Mouse (Mus musculus) liver, postnatal 0 days (tissue): ENCODE data around the gene Slc43a2. TPM values are rescaled to one million over a fixed set of nuclear protein-coding genes. Genes with fewer than 3 reads are reported as not detected.

Source experiments
- ATAC-seq: fragments of 200-750 bp; cut with Nextera tagmentation; 2 replicates; pipeline ENCODE4 v1.8.0; 2017; ENCODE audit warnings: mild to moderate bottlenecking, moderate library complexity
- DNase-seq: peaks from one replicate; pipeline ENCODE4 v3.0.0-alpha.2; 2016
- H3K27ac ChIP-seq: fragments of 300-500 bp; sonication (generic); 2 replicates; pipeline ENCODE4 v1.5.1; 2014; ENCODE audit warnings: antibody characterized with exemption, moderate library complexity, mild to moderate bottlenecking, low read depth
- H3K27me3 ChIP-seq: fragments of 300-500 bp; sonication (generic); 2 replicates; pipeline ENCODE4 v1.6.1; 2014; ENCODE audit warnings: low read length, control low read depth, mixed read lengths; ENCODE audit not compliant: insufficient read depth
- H3K36me3 ChIP-seq: fragments of 300-500 bp; sonication (generic); replicated peaks from 2 replicates; pipeline ENCODE4 v1.6.1; 2014; ENCODE audit warnings: mild to moderate bottlenecking, control low read depth, low read length, moderate library complexity, mixed read lengths; ENCODE audit not compliant: insufficient read depth
- H3K4me1 ChIP-seq: fragments of 300-500 bp; sonication (generic); 2 replicates; pipeline ENCODE4 v1.6.1; 2014; ENCODE audit warnings: antibody characterized with exemption, mild to moderate bottlenecking, control low read depth; ENCODE audit not compliant: insufficient read depth
- H3K4me2 ChIP-seq: fragments of 300-500 bp; sonication (generic); 2 replicates; pipeline ENCODE4 v1.6.1; 2014; ENCODE audit warnings: low read depth, mild to moderate bottlenecking, low read length, moderate library complexity, mixed read lengths
- H3K4me3 ChIP-seq: fragments of 300-500 bp; sonication (generic); 2 replicates; pipeline ENCODE4 v1.5.1; 2014; ENCODE audit warnings: low read depth, low read length
- H3K9ac ChIP-seq: fragments of 300-500 bp; sonication (generic); replicated peaks from 2 replicates; pipeline ENCODE4 v1.6.1; 2014; ENCODE audit warnings: mild to moderate bottlenecking, moderate library complexity
- H3K9me3 ChIP-seq: fragments of 300-500 bp; sonication (generic); 2 replicates; pipeline ENCODE4 v1.6.1; 2016; ENCODE audit warnings: mild to moderate bottlenecking, control low read depth, low read length, mixed read lengths
- CTCF ChIP-seq: sonication (generic); IDR thresholded peaks from 2 replicates; pipeline ENCODE4 v1.5.1; 2016; ENCODE audit warnings: antibody characterized with exemption, low read depth
- EP300 ChIP-seq: IDR thresholded peaks from 2 replicates; pipeline ENCODE4 v1.6.1; 2016; ENCODE audit warnings: antibody characterized with exemption, low read depth, mild to moderate bottlenecking
- WGBS: fragments of 180-500 bp; shearing (Covaris S2); extraction: QIAGEN DNeasy Blood & Tissue Kit; methylation state at CpG from one replicate; pipeline ENCODE4 v1.1.7; 2014; ENCODE audit not compliant: insufficient replicate concordance; 5-methylcytosine and 5-hydroxymethylcytosine counted together
- polyA plus RNA-seq: library from polyadenylated mRNA; unstranded; fragments of >200 nt; fragmentation: Nextera tagmentation; extraction: Ambion mirVana; gene quantifications from 2 replicates; pipeline ENCODE4 v1.2.1, GENCODE M21; 2015

Gene Slc43a2
- polyA plus RNA-seq, 1 experiment from 2014 or later: 7.2 TPM

DNA sequence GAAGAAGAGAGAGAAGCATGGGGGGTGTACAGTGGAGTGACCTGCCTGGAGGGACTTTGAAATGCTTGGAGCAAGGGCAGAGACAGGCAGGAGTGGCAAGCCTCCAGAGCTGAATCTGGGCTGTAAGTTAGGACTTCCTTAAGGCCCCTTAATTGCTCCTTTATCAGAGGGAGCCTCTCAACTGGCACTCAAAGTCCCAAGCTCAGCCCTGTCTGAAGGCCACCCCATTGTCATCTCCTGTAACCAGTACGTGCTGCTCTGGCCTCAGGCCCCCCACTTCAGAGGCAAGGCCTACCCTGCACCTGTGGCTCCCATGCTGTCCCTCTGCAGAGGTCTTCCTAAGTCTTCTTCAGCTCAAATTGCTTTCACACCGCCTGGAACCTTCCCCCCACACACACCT, 52.0 kb downstream of the Slc43a2 start:
- TF ChIP-seq EP300: no peak
- TF ChIP-seq CTCF: no peak
- no peaks in the 10 kb centered on the region for H3K9me3 ChIP-seq
- no peak overlapping the region for H3K27ac ChIP-seq
- H3K9ac ChIP-seq: no peak overlapping the region
- H3K27me3 ChIP-seq: no peaks in the 10 kb centered on the region
- no peak overlapping the region for H3K4me2 ChIP-seq
- ATAC-seq: no peak
- H3K4me1 ChIP-seq: peaks cover 7% of the 10 kb centered on the region
- no peak for DNase-seq
- no peak overlapping the region for H3K4me3 ChIP-seq
- WGBS: 54% methylated on average over 2 of the region's 2 CpGs
- no peaks in the 10 kb centered on the region for H3K36me3 ChIP-seq

DNA sequence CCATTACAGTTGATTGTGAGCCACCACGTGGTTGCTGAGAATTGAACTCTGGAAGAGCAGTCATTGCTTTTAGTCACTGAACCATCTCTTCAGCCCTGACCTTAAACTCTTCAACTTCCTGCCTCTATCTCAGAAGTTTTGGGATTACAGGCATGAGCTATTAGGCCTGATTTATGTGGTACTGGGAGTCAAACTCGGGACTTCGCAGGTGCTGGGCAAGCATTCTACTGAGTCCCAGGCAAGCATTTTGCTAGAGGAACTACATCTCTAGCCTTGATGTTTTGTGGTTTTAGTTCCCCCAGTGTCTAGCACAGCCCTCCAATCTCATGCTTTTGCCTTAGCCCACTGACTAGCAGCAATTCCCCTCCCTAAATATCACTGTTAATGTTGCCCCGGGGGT, 53.6 kb downstream of the Slc43a2 start:
- H3K27ac ChIP-seq: no peak overlapping the region
- no peak overlapping the region for H3K4me3 ChIP-seq
- H3K27me3 ChIP-seq: no peaks in the 10 kb centered on the region
- H3K4me1 ChIP-seq: peaks cover 15% of the 10 kb centered on the region
- DNase-seq: no peak
- no peak overlapping the region for H3K9ac ChIP-seq
- WGBS: 34% methylated on average over 4 of the region's 4 CpGs
- ATAC-seq: no peak
- H3K9me3 ChIP-seq: no peaks in the 10 kb centered on the region
- no peak overlapping the region for H3K4me2 ChIP-seq
- no peak for TF ChIP-seq EP300
- no peak for TF ChIP-seq CTCF
- no peaks in the 10 kb centered on the region for H3K36me3 ChIP-seq

DNA sequence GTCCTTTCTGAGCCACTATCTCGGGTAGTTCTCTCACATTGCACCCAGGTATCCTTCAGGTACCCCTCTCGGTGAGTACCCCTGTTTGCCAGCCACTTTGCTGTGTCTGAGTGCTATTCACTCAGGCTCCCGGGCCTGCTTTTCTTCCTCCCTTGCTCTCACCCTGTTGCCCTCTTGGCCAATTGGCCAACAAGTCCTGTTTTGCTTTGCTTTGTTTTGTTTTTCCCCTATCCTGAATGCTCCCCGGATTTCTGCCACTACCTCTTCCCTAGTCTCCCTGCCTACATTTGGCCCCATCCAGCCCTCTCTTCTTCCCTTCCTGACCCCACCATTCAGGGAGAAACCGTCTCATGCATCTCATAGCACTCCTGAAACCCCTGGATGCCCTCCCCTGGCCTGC, 54.5 kb downstream of the Slc43a2 start:
- DNase-seq (no peak), ATAC-seq (no peak)
- H3K9ac ChIP-seq: no peak overlapping the region
- no peak overlapping the region for H3K4me2 ChIP-seq
- 79% methylated on average over 5 of the region's 5 CpGs for WGBS
- peaks cover 17% of the 10 kb centered on the region for H3K4me1 ChIP-seq
- H3K27me3 ChIP-seq: no peaks in the 10 kb centered on the region
- H3K9me3 ChIP-seq: no peaks in the 10 kb centered on the region
- no peak overlapping the region for H3K4me3 ChIP-seq
- no peak overlapping the region for H3K27ac ChIP-seq
- TF ChIP-seq EP300 (no peak), CTCF (no peak)
- no peaks in the 10 kb centered on the region for H3K36me3 ChIP-seq

DNA sequence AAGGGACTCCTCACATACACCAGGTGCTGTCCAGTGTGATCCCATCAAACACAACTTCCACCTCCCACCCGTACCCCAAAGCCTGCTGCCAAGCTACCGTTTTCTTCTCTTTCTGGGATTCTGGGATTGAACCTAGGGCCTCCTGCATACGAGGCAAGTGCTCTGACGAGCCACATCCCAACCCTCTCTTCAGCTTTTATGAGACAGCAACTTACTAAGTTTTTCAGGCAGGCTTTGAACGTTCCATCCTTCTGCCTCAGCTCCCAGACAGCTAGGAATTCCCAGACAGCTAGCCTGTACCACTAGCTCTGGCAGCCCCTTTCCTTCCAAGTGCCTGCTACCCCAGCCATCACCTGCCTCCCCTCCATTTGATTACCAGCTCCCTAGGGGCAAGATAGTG, 55.5 kb downstream of the Slc43a2 start:
- WGBS: 81% methylated on average over 5 of the region's 5 CpGs

DNA sequence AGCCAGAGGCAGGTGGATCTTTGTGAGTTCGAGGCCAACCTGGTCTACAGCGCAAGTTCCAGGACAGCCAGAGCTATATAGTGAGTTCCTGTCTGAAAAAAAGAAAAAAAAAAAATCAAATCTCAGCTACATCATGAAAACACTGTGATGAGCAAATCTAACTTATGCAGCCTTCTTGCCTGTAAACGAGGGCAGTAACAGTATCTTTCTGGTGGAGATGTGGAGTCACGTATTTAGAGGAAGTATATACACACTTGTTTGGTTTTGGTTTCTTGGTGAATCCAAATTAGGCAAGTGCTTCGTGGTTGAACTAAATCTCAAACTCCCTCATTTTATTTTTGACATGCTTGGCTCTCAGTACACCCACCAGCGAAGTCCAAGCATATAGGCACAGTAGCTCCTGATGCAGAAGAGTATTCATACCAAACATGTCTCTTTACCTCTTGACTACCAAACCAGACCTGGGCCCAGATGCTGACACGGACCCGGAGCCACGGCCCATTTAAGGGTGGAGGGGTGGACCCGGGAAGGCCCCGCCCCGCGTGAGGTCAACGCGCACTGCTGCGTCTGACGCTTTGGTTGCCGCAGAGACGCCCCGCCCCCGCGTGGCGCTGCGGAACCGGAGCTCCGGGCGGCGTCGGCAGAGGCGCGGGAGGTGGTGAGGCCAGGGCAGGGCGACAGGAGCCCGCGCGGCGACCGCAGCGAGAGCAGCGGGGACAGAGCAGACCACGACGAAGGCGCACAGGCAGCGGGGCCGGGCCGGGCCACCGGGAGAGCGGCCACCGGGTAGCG, 56.2 kb downstream of the Slc43a2 start, which contains the start of gene Pitpna:
Gene Pitpna, plus strand, starts transcription at position 605 of the 792 bp plus-strand sequence.
- Histone ChIP-seq H3K4me2 (peak within 1 kb of the TSS; percentile 96), H3K9me3 (no peaks in the 10 kb centered on the region), H3K9ac (peak within 1 kb of the TSS; percentile 85), H3K4me3 (peak within 1 kb of the TSS; percentile 78), H3K36me3 (peaks cover 8% of the 10 kb centered on the region; the same call in 1 of the 2 replicates), H3K27ac (peak within 1 kb of the TSS; percentile 85), H3K4me1 (peaks cover 21% of the 10 kb centered on the region), H3K27me3 (no peaks in the 10 kb centered on the region)
- WGBS: 4% methylated on average over 41 of the region's 49 CpGs
- ATAC-seq: peak; percentile 94
- peak; percentile 96 for DNase-seq
- no peak for TF ChIP-seq EP300
- peak; percentile 28 for TF ChIP-seq CTCF

More for the DNA sequence above, 55.5 kb downstream of the Slc43a2 start:
- no peak overlapping the region for H3K27ac ChIP-seq
- peaks cover 8% of the 10 kb centered on the region; the same call in 1 of the 2 replicates for H3K36me3 ChIP-seq
- H3K4me1 ChIP-seq: peaks cover 21% of the 10 kb centered on the region
- ATAC-seq (no peak), DNase-seq (no peak)
- no peaks in the 10 kb centered on the region for H3K9me3 ChIP-seq
- no peak overlapping the region for H3K4me3 ChIP-seq
- no peaks in the 10 kb centered on the region for H3K27me3 ChIP-seq
- no peak overlapping the region for H3K9ac ChIP-seq
- TF ChIP-seq CTCF (no peak), EP300 (no peak)
- no peak overlapping the region for H3K4me2 ChIP-seq

DNA sequence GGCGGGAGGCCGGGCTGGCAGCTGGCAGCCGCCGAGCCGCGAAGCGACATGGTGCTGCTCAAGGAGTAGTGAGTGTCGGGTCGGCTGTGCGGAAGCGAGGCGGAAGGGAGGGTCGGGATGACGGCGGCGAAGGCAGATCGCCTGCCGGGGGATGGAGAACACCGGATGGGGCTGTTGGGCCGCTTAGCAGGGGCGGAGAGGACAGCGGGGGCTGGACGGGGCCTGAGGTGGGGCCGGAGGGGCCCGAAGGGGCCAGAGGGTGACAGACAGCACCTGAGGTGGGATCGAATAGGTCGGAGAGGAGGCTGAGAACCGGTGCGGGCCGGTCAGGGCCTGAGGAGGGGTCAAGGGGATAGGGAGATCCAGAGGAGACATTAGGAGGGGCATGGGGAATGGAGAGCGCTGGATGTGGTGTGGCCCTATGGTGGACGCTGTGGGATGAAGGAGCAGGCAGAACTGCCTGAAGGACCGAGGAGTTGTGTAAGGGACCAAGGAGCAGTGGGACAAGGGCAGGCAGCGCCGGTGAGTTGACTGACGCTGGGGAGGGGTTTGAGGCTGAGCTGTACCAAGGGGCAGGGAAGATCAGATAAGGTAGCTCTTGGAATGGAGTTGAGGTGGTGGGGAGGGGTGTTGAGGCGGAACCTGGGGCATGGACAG, 56.9 kb downstream of the Slc43a2 start:
- ATAC-seq (peak; percentile 73), DNase-seq (no peak)
- TF ChIP-seq EP300 (no peak), CTCF (no peak)
- Histone ChIP-seq H3K27me3 (no peaks in the 10 kb centered on the region), H3K4me3 (peak overlapping the region; percentile 78), H3K9me3 (no peaks in the 10 kb centered on the region), H3K4me2 (peak overlapping the region; percentile 96), H3K36me3 (peaks cover 10% of the 10 kb centered on the region), H3K4me1 (peaks cover 21% of the 10 kb centered on the region), H3K9ac (peak overlapping the region; percentile 85), H3K27ac (peak overlapping the region; percentile 85)
- WGBS: under 1% methylated on average over 33 of the region's 37 CpGs
